Mouse (Mus musculus) CH12.LX (cell line): Measurements from ENCODE around the gene Ankfy1.

Experiments
- CTCF ChIP-seq, 2 experiments: IDR thresholded peaks in 1 of 2; conservative IDR thresholded peaks in 1 of 2; 2 replicates each; pipeline ENCODE4 v1.5.1; 2011 to 2012; ENCODE audit warnings: low read depth in 2 of 2, low read length in 2 of 2, improper control_type of control experiment in 1 of 2, inconsistent platforms in 1 of 2, mild to moderate bottlenecking in 1 of 2, moderate library complexity in 1 of 2
- E2F4 ChIP-seq: IDR thresholded peaks from 2 replicates; pipeline ENCODE4 v1.6.1; 2011; ENCODE audit warnings: low read depth, low read length, improper control_type of control experiment; ENCODE audit not compliant: insufficient replicate concordance
- MAX ChIP-seq: IDR thresholded peaks from 2 replicates; pipeline ENCODE4 v1.6.1; 2011; ENCODE audit warnings: low read length, improper control_type of control experiment
- POLR2A ChIP-seq: IDR thresholded peaks from 2 replicates; pipeline ENCODE4 v1.6.1; 2011; ENCODE audit warnings: low read depth, mild to moderate bottlenecking, improper control_type of control experiment, low read length
- RAD21 ChIP-seq: IDR thresholded peaks from 2 replicates; pipeline ENCODE4 v1.6.1; 2011; ENCODE audit warnings: low read depth, mild to moderate bottlenecking, low read length, improper control_type of control experiment, moderate library complexity
- TCF12 ChIP-seq: IDR thresholded peaks from 2 replicates; pipeline ENCODE4 v1.6.1; 2014; ENCODE audit warnings: low read depth, mild to moderate bottlenecking, inconsistent platforms, low read length, improper control_type of control experiment
- USF2 ChIP-seq: conservative IDR thresholded peaks from 2 replicates; pipeline ENCODE4 v1.6.1; 2011; ENCODE audit warnings: low read depth, low read length, improper control_type of control experiment
- ZNF384 ChIP-seq: IDR thresholded peaks from 2 replicates; pipeline ENCODE4 v1.6.1; 2012; ENCODE audit warnings: low read depth, low read length, improper control_type of control experiment, inconsistent platforms

GRCm38 (mm10) chr11:72796773-72797338 lies 107.0 kb downstream of the Ankfy1 start:
- TF ChIP-seq TCF12 (no peak), USF2 (no peak), CTCF (conservative IDR thresholded peaks at IDR 0.05 in 1 of 2, IDR thresholded peaks at IDR 0.05 in 1 of 2; ENCODE audit: low read depth in 2 of 2, low read length in 2 of 2) (no peak), ZNF384 (no peak), MAX (no peak), RAD21 (no peak), POLR2A (no peak), E2F4 (no peak)
